Mouse (Mus musculus): ENCODE measurements at regions not wholly inside any gene's neighbourhood (a gene's known extent, or its start where the extent isn't known, plus 50 kb on each side); places are given as distances from the start of the nearest gene placed in this dataset.

- peak; percentile 56 for DNase-seq (ENCODE audit: low read depth, low spot score)
These were observed 883.0 kb upstream of the Arrdc3 start for GRCm38 (mm10) chr13:80000214-80000613.

- peak; percentile 74 for DNase-seq (ENCODE audit: low read depth, low spot score)
These were observed 882.5 kb upstream of the Arrdc3 start for GRCm38 (mm10) chr13:80000693-80001092.

Measured in mesoderm, embryonic 11.5 days (tissue).